Mouse (Mus musculus): ENCODE results near the gene Rora.
A peak's percentile ranks its signal among the peaks of the same experiment; 100 is the strongest.

Rora gene

GRCm38 (mm10) chr9:69371046-69371724 is 717.6 kb downstream of the Rora start:
- DNase-seq, result no peak

GRCm38 (mm10) chr9:69372871-69373270 is 719.3 kb downstream of the Rora start:
- no peak for DNase-seq

GRCm38 (mm10) chr9:69376982-69377653 is 723.5 kb downstream of the Rora start:
- DNase-seq, result no peak

GRCm38 (mm10) chr9:69377654-69378045 is 724.1 kb downstream of the Rora start:
- DNase-seq, result peak in 1 of 2 experiments; percentile 12

GRCm38 (mm10) chr9:69380546-69380945 is 727.0 kb downstream of the Rora start:
- no peak for DNase-seq

- DNase-seq, result no peak
Measured at GRCm38 (mm10) chr9:69381741-69382140, 728.2 kb downstream of the Rora start.

GRCm38 (mm10) chr9:69384475-69384874 is 730.9 kb downstream of the Rora start:
- no peak for DNase-seq

GRCm38 (mm10) chr9:69384905-69385304 is 731.3 kb downstream of the Rora start:
- DNase-seq, result no peak

- no peak for DNase-seq
Measured at GRCm38 (mm10) chr9:69387296-69387695, 733.7 kb downstream of the Rora start.

GRCm38 (mm10) chr9:69390631-69391030 is 737.0 kb downstream of the Rora start:
- DNase-seq, result no peak

- no peak for DNase-seq
Measured at GRCm38 (mm10) chr9:69394234-69394633, 740.6 kb downstream of the Rora start.

- DNase-seq, result no peak
Measured at GRCm38 (mm10) chr9:69397432-69397759, 743.8 kb downstream of the Rora start.

GRCm38 (mm10) chr9:69397760-69398452 is 744.3 kb downstream of the Rora start, which contains the start of gene Ice2:
Gene Ice2 (plus strand): TSS chr9:69397906.
- DNase-seq, result peak; percentile 83 to 86

- DNase-seq, result no peak
Measured at GRCm38 (mm10) chr9:69398453-69398850, 744.9 kb downstream of the Rora start.

GRCm38 (mm10) chr9:69404671-69405070 is 751.1 kb downstream of the Rora start:
- DNase-seq, result no peak

- no peak for DNase-seq
Measured at GRCm38 (mm10) chr9:69419476-69419875, 765.9 kb downstream of the Rora start.

- DNase-seq, result no peak
Measured at GRCm38 (mm10) chr9:69430531-69430930, 776.9 kb downstream of the Rora start.

- no peak for DNase-seq
Measured at GRCm38 (mm10) chr9:69431863-69432555, 778.4 kb downstream of the Rora start.

GRCm38 (mm10) chr9:69435194-69435593 is 781.6 kb downstream of the Rora start:
- no peak for DNase-seq

- DNase-seq, result no peak
Measured at GRCm38 (mm10) chr9:69435662-69436061, 782.1 kb downstream of the Rora start.
